Comparison of ENCODE assay signal across 24 mouse cellular contexts in the genomic region with DNA sequence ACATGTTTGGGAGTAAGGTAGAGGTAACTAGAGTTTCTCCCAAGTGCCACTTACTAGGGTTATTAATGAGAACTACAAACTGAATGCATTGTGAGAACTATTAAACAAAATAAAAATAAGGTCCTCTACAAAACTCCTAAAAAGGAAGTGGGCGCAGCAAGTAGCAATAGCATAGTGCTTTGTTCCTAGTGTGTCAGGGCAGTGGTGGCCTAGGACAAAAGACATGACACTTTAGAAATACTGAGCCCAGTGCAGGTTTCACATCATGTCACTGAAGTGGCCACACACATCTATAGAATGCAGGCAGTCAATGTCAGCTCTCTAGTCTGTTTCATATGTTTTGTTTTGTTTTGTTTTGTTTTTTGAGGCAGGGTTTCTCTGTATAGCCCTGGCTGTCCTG.
DNase-seq lines count a peak whose midpoint lies in the region; ATAC-seq and TF ChIP-seq lines count a peak whose summit lies in the region.
"Had no signal": no experiment of that assay in that cellular context is flagged by ENCODE, and none has a peak within 500 bp of the region (broad histone marks: within the 10 kb centered on the region; RNA-seq: fewer than 3 reads in every experiment).

No protein-coding gene starts in this region.

- H3K4me1 ChIP-seq in kidney, adult 2 months (ENCODE audit: control insufficient read depth, insufficient read depth, low read length), result no peaks in the 10 kb centered on the region; the same call in 1 of the 2 replicates
- H3K4me1 ChIP-seq in kidney, embryonic 16.5 days (ENCODE audit: insufficient read depth, low read length), result no peaks in the 10 kb centered on the region
- peaks cover 6% of the 10 kb centered on the region for H3K4me1 ChIP-seq in bone marrow macrophage, adult 2 months (ENCODE audit: control insufficient read depth, insufficient read depth, low read length)
- H3K4me1 ChIP-seq: embryonic facial prominence, embryonic 13.5 days; forebrain, embryonic 12.5 days; hindbrain, embryonic 13.5 days had no signal

- no peaks in the 10 kb centered on the region for H3K9me3 ChIP-seq in kidney, embryonic 16.5 days (ENCODE audit: low read length)
- H3K9me3 ChIP-seq: embryonic facial prominence, embryonic 13.5 days; forebrain, embryonic 12.5 days; heart, embryonic 13.5 days; hindbrain, embryonic 13.5 days had no signal

- no peaks in the 10 kb centered on the region for H3K27me3 ChIP-seq in kidney, adult 2 months (replicated peaks; ENCODE audit: control insufficient read depth, insufficient read depth, low read length)
- H3K27me3 ChIP-seq in kidney, embryonic 16.5 days (ENCODE audit: insufficient read depth, low read length), result no peaks in the 10 kb centered on the region
- H3K27me3 ChIP-seq: CH12.LX; embryonic facial prominence, embryonic 13.5 days; forebrain, embryonic 12.5 days; heart, embryonic 13.5 days; hindbrain, embryonic 13.5 days; Patski had no signal

- no peak for TF ChIP-seq CTCF in kidney, adult 2 months (conservative IDR thresholded peaks at IDR 0.05; ENCODE audit: insufficient read depth, insufficient read length, low read depth, low read length)
- no peak for TF ChIP-seq CTCF in bone marrow macrophage, adult 2 months (IDR thresholded peaks at IDR 0.05; ENCODE audit: low read depth, low read length)

- WGBS in kidney, adult 2 months, result 92% methylated on average over 1 of the region's 1 CpGs
- WGBS in kidney, embryonic 16.5 days, result 100% methylated on average over 1 of the region's 1 CpGs

- H3K27ac ChIP-seq in kidney, adult 2 months (ENCODE audit: insufficient read depth, low read depth, low read length), result 0 out of 2 replicates have a peak overlapping the region, but pooled peaks have one; percentile 27
- no peak overlapping the region for H3K27ac ChIP-seq in kidney, embryonic 16.5 days (ENCODE audit: low read length)
- peak overlapping the region; percentile 7; the same call in 1 of the 2 replicates for H3K27ac ChIP-seq in bone marrow macrophage, adult 2 months (ENCODE audit: insufficient read depth, low read depth, low read length)
- H3K27ac ChIP-seq: embryonic facial prominence, embryonic 13.5 days; forebrain, embryonic 12.5 days; heart, embryonic 13.5 days; hindbrain, embryonic 13.5 days; hindbrain, postnatal 0 days had no signal

- no peaks in the 10 kb centered on the region; the same call in 1 of the 2 replicates for H3K36me3 ChIP-seq in kidney, adult 2 months (ENCODE audit: control insufficient read depth, insufficient read depth, low read length)
- H3K36me3 ChIP-seq in kidney, embryonic 16.5 days (ENCODE audit: insufficient read depth, low read length), result no peaks in the 10 kb centered on the region
- H3K36me3 ChIP-seq: embryonic facial prominence, embryonic 13.5 days; forebrain, embryonic 12.5 days; heart, embryonic 13.5 days; hindbrain, embryonic 13.5 days had no signal

- H3K4me3 ChIP-seq in kidney, adult 2 months (ENCODE audit: insufficient read depth, low read depth, low read length), result no peak overlapping the region
- H3K4me3 ChIP-seq in kidney, embryonic 16.5 days (ENCODE audit: low read length), result no peak overlapping the region
- H3K4me3 ChIP-seq in bone marrow macrophage, adult 2 months (ENCODE audit: insufficient read depth, low read length), result no peak overlapping the region
- H3K4me3 ChIP-seq: embryonic facial prominence, embryonic 13.5 days; forebrain, embryonic 12.5 days; gastrocnemius, adult 2 months; heart, embryonic 13.5 days; hindbrain, embryonic 13.5 days had no signal

- no peak for ATAC-seq in kidney, embryonic 16.5 days (ENCODE audit: low FRiP score, low TSS enrichment)
- ATAC-seq in hematopoietic stem cell, adult 5-6 weeks (replicated peaks in 1 of 2; ENCODE audit: insufficient read depth in 1 of 2, low FRiP score in 2 of 2, low TSS enrichment in 1 of 2, low read depth in 1 of 2, poor library complexity in 2 of 2, severe bottlenecking in 2 of 2), result peak; percentile 14 to 33; a peak in 1 of 4 replicates
- ATAC-seq in neutrophil, adult 5-6 weeks (ENCODE audit: extremely low read depth, insufficient number of reproducible peaks, low FRiP score, poor library complexity, severe bottlenecking), result 0 out of 2 replicates have a peak, but pooled peaks have one; percentile 13
- ATAC-seq: activated CD4-positive, CD25-positive, alpha-beta regulatory T cell, adult 4 months; forebrain, embryonic 16.5 days; hindbrain, postnatal 0 days; Patski had no signal

- H3K4me2 ChIP-seq in kidney, embryonic 16.5 days (replicated peaks; ENCODE audit: low read depth, low read length), result no peak overlapping the region
- H3K4me2 ChIP-seq: embryonic facial prominence, embryonic 13.5 days; forebrain, embryonic 12.5 days; heart, embryonic 13.5 days; hindbrain, embryonic 13.5 days had no signal

- H3K9ac ChIP-seq in kidney, embryonic 16.5 days (replicated peaks; ENCODE audit: low read length), result no peak overlapping the region
- H3K9ac ChIP-seq: embryonic facial prominence, embryonic 13.5 days; forebrain, embryonic 12.5 days; heart, embryonic 13.5 days; hindbrain, embryonic 13.5 days had no signal

- no peak for DNase-seq in kidney, adult 2 months
- no peak for DNase-seq in cerebellum, postnatal 25 days
- DNase-seq in left cerebral cortex, adult 9 months (ENCODE audit: low spot score in 2 of 2), result no peak
- no peak for DNase-seq in right cerebral cortex, postnatal 25 days
- DNase-seq: adrenal gland, postnatal 14 days; cerebellum, adult 11 months; cerebellum, adult 8-10 months; cerebellum, postnatal 14 days; gastrocnemius, adult 2 months; gastrocnemius, postnatal 25 days; heart, postnatal 36 days had no signal

- no peak for TF ChIP-seq POLR2A in kidney, adult 2 months (IDR thresholded peaks at IDR 0.05; ENCODE audit: low read depth, low read length)
- TF ChIP-seq POLR2A in bone marrow macrophage, adult 2 months (IDR thresholded peaks at IDR 0.05; ENCODE audit: borderline replicate concordance, low read depth, low read length), result no peak
